Mouse (Mus musculus) C2C12 (cell line): ENCODE data around the gene Snx30.

ENCODE experiments used
- CTCF ChIP-seq: IDR thresholded peaks from one replicate; pipeline ENCODE4 v1.5.1; 2011; ENCODE audit not compliant: control insufficient read depth, insufficient read depth, insufficient read length
- MAX ChIP-seq: IDR thresholded peaks from one replicate; pipeline ENCODE4 v1.6.1; 2011; ENCODE audit warnings: mild to moderate bottlenecking, control low read depth

GRCm38 (mm10) chr4:59819054-59819472 lies 13.4 kb downstream of the Snx30 start:
- no peak for TF ChIP-seq CTCF
- TF ChIP-seq MAX: no peak
